Mouse (Mus musculus): ENCODE data around the gene Rad51c.
A peak's percentile ranks its signal among the peaks of the same experiment; 100 is the strongest.
"Not testable (repeated sequence)": the region's sequence is repeated elsewhere in the genome, so short reads cannot be mapped to it uniquely, and the experiment has no call there.

The Rad51c gene

DNA sequence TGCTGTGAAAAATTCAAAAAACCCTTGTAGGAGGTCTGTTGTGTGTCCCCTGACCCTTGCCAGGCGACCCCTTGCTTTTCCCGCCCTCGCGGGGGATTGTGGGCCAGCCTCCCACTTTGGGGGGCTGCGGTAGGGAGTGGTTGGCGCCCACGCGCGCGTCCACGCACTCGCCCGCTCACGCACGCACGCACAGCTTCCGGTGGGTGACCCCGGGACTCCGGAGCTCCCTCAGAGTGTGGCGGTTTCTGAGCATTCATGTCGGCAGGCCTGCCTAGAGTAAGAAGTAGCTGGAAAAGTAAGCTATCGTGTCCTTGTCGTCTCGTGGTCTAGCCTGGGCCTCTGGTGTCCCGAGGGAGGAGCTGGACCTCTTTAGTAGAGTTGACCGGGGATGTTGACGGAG is at the start of gene Rad51c, which contains the start of gene Tex14:
Gene Rad51c (minus strand): TSS at position 79 of the 400 bp plus-strand sequence.
Gene Tex14 (plus strand): TSS at position 190 of the 400 bp plus-strand sequence.
- no peak for DNase-seq (ENCODE audit: low spot score)

GRCm38 (mm10) chr11:87454035-87454690 is 49.4 kb upstream of the Rad51c start:
- no peak for DNase-seq (ENCODE audit: low spot score)

DNA sequence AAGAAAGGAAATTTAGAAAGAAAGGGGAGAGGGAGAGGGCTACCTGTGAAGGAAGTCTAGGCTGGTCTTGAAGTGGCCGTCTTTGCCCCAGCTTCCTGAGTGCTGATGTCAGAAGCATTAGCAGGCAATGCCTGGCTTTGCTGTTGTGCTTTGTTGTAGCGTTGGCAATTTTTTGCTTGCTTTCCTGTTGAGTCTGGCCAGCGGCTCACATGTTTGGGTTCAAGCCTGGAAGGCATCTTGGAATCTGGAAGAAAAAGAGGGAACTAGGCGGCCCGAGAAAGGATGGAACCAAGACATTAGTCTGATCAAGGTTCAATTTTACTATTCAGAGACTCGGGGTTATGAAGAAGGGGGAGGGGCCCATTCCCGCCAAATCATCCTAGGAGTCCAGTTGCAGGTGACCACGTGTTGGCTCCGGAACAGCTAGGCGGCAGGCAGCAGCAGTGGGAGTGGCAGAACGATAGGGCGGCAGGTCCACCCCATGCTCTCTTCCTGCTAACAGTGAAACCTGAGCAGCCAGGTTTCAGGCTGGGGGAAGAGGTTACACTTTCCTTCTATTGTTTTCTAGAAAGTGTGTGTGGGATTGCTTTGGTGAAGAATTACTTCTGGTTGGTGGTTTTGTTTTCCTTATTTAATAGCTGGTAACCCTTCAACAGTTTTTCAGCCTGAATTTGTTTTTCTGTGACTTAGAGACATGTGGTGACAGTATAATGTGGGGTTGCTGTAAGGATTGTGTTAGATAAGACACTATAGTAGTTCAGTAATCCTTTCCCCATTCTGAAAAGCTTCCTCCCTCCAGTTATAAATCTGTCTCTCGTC is 48.7 kb upstream of the Rad51c start:
- DNase-seq (ENCODE audit: low spot score): no peak

DNA sequence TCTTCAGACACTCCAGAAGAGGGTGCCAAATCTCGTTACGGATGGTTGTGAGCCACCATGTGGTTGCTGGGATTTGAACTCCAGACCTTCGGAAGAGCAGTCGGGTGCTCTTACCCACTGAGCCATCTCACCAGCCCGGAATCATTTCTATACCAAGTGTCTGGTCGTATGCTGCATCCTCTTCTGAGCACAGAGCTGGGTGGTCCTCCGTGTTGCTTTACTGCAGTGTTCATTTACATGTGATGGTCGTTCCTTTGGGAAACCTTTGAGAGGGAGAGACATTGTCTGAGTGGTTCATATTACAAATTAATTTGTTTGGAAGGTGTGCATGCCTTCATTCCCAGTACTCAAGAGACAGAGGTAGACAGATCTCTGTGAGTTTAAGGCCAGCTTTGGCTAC is 48.0 kb upstream of the Rad51c start:
- not testable (repeated sequence) for DNase-seq (ENCODE audit: low spot score)

- not testable (repeated sequence) for DNase-seq (ENCODE audit: low spot score)
Observed at GRCm38 (mm10) chr11:87449847-87450246, 45.1 kb upstream of the Rad51c start.

- DNase-seq (ENCODE audit: low spot score): no peak
Observed at GRCm38 (mm10) chr11:87449200-87449547, 44.4 kb upstream of the Rad51c start.

GRCm38 (mm10) chr11:87448476-87449199 is 43.9 kb upstream of the Rad51c start:
- peak; percentile 38 for DNase-seq (ENCODE audit: low spot score)

DNA sequence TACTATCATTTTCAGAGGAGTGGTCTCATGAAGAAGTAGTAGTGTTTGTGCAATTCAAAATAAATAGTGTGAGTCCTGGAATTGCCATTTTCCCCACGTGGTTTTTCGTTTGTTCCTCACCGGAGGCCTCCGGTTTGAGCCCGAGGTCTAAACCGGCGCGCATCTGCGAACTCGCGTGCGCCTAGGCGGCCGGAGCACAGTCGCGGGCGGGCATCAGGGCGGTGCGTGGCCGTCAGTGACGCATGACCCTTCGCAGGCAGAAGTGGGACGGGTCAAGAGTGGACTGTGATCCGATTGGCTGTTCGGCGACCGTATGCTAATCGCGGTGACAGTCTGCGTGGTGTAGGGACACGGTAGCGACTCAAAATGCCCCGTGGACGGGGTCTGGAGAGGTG is 43.3 kb upstream of the Rad51c start:
- DNase-seq (ENCODE audit: low spot score): peak; percentile 86

DNA sequence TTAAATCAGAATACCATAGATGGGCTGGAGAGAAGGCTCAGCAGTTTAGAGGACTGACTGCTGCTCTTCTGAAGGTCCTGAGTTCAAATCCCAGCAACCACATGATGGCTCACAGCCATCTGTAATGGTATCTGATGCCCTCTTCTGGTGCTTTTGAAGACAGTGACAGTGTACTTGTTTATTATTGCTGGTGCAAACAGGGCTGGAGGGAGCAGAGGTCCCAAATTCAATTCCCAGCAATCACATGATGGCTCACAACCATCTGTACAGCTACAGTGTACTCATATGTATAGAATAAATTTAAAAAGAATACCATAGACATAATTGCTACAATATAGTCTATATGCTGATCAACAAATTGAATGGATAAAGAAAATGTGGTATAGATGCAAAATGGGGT is 42.7 kb upstream of the Rad51c start:
- no peak for DNase-seq (ENCODE audit: low spot score)

DNA sequence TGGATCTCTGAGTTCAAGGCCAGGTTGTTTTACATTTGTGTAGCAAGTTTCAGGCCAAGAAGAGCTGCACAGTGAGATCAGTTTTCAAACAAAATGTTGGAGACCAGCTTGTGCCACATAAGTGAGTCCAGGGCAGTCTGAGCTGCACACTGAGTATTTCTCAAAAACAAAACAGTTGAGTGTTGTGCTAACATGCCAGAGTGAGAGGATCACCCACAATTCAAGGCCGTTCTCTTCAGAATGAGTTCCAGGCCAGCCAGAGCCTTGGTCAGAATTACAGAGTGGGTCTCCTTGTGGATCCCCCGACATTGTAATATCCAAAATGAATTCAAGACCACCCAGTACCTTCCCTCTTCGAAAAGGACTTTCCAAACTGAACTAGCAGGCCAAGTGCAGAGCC is 41.4 kb upstream of the Rad51c start:
- DNase-seq (ENCODE audit: low spot score): no peak

DNA sequence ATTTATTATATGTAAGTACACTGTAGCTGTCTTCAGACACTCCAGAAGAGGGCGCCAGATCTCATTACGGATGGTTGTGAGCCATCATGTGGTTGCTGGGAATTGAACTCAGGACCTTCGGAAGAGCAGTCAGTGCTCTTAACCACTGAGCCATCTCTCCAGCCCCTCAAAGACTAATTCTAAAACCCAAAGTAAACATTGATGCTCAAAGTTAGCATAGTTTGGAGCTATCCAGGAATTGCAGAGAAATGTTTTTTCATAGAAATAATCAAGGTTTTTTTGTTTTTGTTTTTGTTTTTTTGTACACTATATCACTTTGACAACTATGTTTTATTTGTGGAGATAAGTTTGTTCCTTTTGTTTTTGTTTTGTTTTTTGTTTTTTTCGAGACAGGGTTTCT is 40.8 kb upstream of the Rad51c start:
- DNase-seq (ENCODE audit: low spot score): not testable (repeated sequence)

DNA sequence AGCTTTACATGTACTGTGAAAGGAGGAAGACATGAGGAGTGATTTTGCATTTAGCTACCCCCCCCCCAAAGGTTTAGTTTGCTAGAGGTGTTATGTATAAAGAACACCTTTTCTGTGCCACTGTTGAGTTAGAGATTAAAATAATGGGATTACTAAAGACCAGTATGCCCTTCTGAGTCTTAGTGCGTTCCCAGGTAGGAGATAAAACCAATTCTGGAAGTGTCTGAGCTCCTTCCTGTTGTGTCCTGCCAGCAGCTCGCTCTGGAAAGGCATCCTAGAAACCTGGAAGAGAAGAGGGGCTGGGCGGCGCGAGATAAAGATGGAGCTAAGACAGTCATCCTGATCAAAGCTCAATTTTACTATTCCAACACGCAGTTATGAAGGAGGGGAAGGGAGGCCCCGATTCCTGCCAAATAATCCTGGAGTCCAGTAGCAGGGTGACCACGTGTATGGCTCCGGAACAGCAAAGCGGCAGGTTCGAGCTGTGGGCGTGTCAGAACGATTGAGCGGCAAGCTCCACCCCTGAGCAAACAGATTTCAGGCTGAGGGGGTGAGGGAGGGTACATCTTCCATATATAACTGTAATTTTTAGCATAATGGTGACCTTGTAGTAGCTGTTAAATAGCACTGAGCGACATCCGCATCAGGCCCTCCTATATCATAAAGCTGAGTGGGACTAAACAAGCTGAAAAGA is 40.1 kb upstream of the Rad51c start:
- DNase-seq (ENCODE audit: low spot score): no peak

DNA sequence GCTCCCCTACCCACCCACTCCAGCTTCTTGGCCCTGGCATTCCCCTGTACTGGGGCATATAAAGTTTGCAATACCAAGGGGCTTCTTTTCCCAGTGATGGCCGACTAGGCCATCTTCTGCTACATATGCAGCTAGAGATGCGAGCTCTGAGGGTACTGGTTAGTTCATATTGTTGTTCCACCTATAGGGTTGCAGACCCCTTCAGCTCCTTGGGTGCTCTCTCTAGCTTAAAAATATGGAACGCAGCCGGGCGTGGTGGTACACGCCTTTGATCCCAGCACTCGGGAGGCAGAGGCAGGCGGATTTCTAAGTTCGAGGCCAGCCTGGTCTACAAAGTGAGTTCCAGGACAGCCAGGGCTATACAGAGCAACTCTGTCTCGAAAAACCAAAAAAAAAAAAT is 39.3 kb upstream of the Rad51c start:
- DNase-seq (ENCODE audit: low spot score): not testable (repeated sequence)

DNA sequence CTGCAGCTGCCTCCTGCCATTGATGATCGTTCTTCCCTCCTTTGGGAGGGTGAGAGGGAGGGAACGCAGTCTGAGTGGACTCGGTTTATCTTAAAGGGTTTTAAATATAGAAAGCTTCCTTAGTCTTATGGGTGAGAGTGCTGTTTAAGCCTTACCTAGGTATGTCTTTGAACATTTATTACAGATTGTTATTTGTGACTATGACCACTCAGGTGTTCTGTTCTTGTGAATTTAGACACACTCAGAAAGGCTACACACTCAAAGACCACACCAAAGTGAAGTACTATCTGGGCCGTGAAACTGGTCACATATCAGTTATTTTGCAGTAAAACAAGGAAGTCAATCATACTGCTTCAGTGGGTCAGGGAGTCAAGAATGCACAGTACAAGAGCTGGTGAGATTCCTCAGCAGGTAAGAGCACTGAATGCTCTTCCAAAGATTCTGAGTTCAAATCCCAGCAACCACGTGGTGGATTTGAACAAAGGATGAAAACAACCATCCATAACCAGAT is 38.7 kb upstream of the Rad51c start:
- peak; percentile 61 for DNase-seq (ENCODE audit: low spot score)

GRCm38 (mm10) chr11:87442643-87443372 is 38.1 kb upstream of the Rad51c start:
- not testable (repeated sequence) for DNase-seq (ENCODE audit: low spot score)

- no peak for DNase-seq (ENCODE audit: low spot score)
Observed at GRCm38 (mm10) chr11:87439796-87440420, 35.2 kb upstream of the Rad51c start.

- DNase-seq (ENCODE audit: low spot score): no peak
Observed at GRCm38 (mm10) chr11:87436326-87437232, 31.8 kb upstream of the Rad51c start.

DNA sequence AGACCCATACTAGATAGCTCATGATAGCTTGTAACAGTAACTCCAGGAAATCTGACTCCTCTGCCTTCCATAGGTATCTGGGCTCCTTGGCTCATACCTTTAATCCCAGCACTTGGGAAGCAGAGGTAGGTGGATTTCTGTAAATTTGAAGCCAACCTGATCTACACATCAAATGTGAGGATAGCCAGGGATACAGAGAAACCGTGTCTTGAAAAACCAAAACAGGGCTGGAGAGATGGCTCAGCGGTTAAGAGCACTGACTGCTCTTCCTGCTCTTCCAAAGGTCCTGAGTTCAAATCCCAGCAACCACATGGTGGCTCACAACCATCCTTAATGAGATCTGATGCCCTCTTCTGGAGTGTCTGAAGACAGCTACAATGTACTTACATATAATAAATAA is 30.4 kb upstream of the Rad51c start:
- DNase-seq (ENCODE audit: low spot score): not testable (repeated sequence)

GRCm38 (mm10) chr11:87432933-87433669 is 28.3 kb upstream of the Rad51c start:
- no peak for DNase-seq (ENCODE audit: low spot score)
